Mouse (Mus musculus) embryo, embryonic 10.5 days (tissue): Measurements from ENCODE around the gene Rem2.

Experiments used
- DNase-seq: peaks from one replicate; pipeline ENCODE4 v3.0.0-alpha.2; 2015; ENCODE audit warnings: low spot score

Gene Rem2

DNA sequence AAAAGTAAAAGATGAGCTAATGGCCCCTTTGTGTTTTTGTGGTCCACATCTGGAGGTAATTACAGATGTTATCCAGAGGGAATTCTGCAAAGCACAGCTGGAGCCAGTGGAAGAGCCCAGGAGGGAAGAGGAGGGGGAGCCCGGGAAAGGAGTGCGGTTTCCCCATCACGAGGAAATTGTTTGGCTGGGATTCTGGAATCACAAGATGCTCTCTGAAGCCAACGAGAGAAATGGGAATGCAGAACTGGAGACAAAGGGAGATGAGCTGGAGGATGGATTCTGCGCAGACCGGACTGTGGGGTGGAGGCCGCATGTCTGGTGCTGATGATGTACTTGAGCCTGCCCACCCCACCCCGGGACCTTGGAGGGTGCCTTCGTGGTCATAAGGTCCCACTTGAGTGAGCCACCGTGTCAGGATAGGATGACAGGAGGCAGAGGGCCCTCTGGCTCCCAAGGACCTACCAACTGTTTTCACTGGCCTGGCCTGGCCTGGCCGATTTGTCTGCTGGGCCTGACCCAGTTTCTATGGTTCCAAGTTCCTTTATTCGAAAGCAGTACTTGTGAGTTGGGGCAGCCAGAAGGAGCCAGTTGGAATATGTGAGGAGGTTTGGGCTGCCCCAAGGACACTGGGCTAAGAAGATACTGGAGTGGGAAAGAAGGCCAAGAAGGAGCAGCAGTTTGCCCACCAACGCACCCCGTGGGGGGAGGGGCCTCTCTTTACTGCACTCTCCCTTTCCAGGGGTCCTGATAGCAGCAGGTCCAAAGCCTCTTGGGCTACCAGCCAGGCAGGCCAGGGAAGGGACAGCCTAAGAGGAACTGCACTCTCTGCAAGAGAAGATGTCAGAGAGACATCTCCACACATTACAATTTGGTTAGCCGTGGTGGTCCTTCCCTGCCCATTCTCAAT is 31.9 kb upstream of the Rem2 start:
- DNase-seq = no peak

DNA sequence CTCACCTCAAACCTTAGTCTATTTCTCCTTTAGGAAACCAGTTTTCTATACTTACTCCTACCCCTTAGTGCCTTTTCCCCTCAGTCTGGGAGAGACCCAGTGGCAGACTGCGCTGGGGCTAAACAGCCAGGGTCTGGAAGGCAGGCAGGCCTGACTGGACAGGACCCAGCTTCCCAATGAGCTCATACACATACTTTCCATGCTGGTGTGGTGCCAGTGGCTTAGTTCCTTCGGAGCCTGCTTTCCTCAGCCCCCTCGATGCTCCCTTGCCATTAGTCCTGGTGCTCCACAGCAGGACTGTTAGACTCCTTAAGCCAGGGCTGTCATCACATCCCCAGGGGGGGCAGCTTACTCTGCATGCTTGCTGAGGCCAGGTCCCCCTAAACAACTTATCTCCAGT is 30.4 kb upstream of the Rem2 start:
- no peak for DNase-seq

DNA sequence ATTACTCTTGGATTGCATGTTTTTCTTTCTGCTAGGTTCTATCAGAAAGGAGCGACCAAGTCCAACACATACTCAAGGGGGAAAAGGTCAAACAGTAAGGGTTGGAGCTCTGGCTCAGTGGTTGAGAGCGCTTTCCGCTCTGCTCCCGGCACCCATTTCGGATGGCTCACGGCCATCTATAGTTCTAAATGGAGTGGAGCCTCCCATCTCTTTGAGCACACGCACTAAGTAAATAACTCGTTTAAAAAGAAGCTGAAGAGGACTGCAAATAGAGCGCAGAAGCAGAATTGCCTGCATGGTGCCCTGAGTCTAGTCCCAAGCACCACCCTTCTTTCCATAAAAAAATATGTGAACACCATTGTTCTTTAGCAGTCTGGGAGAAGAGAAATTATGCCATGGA is 22.3 kb upstream of the Rem2 start:
- no peak for DNase-seq

DNA sequence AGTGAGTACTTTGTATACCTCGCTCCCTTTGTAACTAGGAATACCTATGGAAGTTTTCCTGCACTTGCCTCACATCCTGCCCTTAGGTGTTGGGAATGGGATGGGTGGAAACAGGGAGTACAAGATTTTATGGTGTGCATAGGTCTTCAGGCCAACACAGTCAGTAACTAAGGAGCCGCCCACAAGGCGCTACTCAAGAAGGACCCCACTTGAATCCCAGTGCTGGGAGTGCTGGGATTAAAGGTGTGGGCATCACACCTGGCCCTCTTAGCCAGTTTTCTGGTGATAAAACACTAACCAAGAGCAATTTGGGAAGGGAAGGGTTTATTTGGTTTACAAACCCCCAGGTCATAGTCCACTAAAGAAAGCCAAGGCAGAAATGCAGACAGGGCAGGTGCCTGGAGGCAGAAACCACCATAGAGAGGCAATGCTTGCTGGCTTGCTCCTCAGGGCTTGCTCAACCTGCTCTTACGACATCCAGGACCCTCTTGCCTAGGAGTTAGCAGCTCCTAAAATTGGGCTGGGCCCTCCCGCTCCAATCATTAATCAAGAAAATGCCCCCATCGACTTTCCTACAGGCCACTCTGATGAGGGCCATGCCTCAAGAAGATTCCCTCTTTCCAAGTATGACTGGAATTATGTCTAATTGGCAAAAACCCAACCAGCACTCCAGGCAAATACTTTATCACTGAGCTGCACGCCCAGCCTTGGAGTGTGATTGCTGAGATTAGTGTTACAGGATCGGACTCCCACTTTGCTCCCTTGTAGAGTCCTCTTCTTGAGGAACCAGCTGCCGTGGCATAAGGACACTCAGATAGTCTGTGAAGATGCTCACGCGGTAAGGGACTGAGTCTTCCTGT is 21.0 kb upstream of the Rem2 start:
- DNase-seq = no peak

DNA sequence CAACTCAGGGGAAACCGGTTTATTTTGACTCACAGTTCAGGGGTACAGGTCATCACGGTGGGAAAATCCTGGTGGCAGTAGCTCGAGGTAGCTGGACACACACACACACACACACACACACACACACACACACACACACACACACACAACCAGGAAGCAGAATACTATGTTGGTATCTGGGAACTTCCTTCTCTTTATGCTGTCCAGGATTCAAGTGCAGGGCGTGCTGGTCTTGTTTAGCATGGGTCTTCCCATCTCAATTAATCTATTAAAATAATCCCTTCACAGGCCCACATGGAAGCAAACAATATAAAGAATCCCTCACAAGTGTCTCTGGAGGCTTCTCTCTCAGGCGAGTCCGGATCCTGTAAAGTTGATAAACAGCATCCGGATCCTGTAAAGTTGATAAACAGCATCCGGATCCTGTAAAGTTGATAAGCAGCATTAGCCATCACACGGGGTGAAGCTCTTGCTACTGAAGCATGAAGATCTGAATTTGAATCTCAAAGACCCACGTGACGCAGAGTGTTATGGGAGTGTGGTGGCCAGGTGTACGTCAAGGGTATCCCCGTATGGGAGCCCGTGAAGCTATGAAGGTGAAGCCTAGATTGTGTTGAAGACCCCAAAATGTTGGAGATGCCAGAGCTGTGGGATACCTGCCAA is 17.9 kb upstream of the Rem2 start:
- no peak for DNase-seq

DNA sequence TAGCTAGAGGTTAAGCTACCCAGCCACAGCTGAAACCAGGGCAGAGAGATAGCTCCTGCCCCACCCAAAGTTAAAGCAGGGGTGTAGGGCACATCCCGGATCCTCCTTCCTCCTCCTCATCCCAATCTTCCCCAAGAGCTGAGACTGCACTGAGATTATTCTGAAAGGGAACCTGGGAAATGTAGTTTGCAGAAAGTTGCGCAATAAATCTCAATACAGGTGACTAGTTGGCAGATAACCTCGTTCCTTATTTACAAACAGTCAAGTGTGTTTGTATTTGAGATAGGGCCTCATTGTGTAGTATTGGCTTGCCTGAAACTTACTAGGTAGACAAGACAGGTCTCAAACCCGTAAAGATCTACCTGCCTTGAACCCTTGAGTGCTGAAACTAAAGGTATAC is 13.8 kb upstream of the Rem2 start:
- no peak for DNase-seq

DNA sequence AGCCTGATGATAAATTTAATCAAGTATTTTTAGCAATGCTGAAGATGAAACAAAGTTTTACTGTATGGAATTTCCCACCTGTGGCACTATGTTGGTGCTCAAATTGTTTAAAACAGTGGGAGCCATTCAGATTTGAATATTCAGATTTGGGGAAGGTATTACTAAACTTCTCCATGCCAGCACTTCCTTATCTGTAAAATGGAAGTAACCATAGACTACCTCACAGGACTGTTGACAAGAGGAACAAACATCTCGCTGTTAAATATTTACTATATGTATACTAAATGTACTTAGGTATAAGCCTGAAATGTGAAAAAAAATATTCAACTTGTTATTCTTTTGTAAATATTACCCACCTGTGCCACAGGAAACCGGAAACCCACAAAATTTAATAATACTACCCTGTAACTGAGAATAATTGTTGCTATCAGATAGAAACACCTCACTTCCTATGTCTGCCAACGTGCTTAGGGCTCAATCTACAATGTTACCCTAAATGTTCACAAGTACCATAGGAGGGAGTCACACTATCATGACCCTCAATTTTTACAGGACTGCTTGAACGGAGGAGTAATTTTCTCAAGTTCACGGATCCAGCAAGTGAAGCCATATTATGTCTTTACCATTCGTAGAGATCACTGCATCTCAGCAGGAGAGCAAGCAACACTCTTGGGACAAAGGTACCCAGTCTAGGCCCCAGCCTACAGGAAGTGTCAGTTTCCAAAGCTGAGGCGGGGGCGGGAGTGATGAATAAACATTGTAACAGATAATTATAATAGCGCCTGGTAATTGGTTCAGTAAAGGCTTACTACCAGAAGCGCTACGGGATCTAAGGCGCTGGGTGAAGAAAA is 12.6 kb upstream of the Rem2 start:
- DNase-seq = no peak

DNA sequence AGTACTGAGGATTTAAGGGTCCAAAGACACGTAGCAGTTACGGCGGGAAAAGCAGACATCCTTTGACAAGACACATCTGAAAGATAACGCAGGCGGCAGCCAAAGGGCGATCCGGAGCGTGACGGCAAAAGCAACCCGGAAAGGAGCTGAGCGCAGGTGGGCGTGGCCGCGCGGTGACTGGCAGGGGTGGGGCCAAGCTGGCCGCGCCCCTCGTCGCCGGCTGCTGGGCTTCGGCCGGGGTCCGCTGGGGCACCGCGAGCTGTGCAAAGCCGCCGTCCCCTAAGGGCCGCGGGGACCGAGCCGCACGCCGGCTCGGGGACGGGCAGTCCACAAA is 12.0 kb upstream of the Rem2 start, which contains the start of gene Lrp10:
TSS of gene Lrp10 (plus strand) at position 179 of the 334 bp plus-strand sequence.
- DNase-seq = peak; percentile 91

DNA sequence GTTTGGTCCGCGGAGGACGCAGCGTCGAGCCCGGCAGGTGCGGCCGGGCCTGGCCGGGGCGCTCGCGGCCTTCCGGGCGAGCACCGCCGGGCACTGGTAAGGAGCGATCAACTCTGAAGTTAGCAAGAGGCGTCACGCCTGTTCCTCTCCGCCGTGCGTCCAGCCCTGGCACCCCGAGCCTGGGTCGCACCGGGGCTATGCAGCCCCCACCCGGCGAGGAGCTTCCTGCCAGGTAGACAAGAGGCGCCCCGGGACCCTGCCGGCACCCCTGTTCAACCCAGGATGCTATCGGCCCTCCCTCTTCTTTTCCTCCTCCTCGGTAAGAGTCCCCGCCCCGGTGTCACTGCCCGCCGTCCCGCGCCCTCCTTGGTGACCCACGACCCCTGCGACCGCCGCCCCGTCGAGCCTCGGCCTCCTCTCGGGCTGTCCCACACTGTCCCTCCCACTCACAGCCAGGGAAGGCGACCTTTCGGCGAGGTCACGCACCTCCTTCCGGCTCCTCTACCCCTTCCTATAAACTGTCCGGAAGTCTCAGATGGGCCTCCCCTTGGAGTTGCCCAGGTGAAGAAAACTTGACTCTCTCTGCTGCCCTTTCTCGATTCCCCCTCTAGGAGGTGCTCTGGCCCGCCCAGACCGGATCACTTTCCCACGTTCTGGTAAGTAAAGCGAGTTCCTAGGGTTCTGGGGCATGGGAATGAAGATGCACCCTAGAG is 11.5 kb upstream of the Rem2 start:
- peak; percentile 87 for DNase-seq

DNA sequence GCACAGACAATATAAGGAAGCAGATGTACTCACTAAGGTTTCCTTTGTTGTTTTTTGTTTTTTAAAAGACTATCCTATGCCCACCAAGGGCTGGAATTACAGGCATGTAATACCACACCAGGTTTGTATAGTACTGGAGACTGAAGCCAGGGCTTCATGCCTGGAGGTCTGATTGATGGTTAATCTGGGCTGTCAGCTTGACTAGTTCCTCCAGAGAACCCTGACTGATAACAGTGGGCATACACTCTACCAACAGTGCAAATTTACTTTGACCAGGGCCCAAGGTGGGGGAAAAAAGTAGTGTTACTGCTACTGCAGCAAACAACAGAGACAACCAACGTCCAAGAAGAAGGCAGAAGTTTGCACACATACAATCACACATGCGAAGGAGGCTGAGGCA is 4.4 kb upstream of the Rem2 start:
- no peak for DNase-seq

DNA sequence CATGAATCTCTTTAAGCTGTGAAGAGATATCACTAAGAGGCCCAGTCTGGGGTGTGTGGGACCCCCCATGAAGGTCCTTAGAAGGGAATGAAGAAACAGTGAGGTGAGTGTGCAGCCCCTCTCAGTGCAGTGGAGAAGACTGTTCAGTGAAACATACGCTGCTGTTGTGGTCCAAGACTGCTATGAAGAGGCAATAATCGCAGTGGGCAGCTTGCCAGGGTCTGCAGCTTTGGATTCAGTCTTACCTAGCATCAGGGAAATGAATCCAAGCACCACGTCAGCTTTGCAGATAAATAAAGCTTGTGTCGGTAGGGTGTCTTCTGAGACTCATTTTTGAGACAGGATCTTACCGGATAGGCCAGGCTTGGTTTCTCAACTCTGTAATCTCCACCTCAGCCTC is 3.2 kb upstream of the Rem2 start:
- no peak for DNase-seq

DNA sequence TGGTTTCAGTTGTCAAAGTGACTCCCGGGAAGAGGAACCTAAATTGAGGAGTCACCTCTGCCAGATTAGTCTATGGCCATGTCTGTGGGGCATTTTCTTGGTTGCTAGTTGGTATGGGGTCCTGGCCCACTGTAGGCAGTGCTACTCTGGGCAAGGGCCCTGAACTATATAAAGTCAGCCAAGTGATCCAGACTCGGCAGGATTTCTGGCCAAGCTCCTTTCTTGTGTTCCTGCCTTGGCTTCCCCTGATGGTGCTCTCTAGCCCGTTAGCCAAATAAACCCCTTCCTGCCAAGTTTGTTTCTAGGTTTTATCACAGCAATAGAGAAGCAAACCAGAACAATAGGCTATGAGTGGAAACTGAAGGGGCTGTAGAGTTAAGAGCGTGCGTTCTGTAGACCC is 1.2 kb upstream of the Rem2 start:
- no peak for DNase-seq

DNA sequence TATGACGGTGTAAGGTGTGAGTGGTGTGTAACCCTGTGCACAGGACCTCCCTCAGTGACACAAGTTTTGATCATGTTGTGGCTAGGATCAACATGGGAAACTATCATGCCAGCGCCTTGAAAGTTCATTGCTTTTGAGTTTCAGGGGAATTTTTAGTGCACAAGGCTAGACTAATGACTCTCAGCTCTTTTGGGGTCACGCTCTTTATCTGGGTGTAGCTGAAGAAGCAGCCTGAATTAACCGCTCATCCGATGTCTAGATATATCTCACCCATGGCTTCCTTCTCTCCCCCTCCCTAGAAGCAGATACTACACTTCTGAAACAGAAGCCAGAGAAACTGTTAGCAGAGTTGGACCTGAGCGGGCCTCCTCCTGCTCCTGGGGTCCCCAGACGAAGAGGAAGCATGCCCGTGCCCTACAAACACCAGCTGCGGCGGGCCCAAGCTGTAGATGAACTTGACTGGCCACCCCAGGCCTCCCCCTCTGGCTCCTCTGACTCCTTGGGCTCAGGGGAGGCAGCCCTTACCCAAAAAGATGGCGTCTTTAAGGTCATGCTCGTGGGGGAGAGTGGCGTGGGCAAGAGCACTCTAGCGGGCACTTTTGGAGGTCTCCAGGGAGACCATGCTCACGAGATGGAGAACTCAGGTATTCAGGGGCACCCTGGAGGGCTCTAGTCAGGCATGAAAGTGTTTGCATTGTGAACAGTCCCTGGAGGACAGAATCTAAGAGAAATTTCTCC is 1.4 kb downstream of the Rem2 start:
- no peak for DNase-seq

DNA sequence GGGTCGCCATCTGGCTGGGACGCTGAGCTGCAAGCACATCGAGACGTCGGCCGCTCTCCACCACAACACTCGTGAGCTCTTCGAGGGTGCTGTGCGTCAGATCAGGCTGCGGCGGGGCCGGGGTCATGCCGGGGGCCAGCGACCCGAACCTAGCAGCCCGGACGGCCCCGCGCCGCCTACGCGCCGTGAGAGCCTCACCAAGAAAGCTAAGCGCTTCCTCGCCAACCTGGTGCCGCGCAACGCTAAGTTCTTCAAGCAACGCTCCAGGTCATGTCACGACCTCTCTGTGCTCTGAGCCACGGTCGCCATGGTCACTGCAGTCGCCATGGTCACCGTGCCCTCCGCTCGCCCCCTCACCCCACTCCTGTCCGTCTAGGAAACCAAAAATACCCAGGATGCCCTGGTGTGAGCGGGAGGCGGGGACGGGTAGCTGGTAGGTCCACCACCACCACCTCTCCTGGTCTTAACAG is 3.6 kb downstream of the Rem2 start:
- DNase-seq = peak; percentile 82

DNA sequence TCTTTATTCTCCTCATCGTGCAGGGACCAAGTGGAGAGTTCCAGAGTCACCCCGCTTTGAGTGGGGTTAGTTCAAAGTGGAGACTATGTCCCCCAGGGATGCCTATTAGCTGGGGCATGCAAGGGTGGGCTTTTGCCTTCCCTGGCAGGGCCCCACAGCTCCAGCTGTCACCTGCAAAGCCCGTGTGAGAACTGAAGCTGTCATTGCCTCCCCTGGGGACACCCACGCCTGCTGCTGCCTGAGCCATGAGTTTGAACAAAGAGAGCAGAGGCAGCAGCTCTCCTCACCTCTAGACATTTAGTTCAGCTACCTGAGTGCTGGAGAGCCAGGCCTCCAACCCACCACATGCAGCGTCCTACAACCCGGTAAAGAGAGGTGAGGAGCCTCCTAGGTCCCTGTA is 4.8 kb downstream of the Rem2 start:
- no peak for DNase-seq

DNA sequence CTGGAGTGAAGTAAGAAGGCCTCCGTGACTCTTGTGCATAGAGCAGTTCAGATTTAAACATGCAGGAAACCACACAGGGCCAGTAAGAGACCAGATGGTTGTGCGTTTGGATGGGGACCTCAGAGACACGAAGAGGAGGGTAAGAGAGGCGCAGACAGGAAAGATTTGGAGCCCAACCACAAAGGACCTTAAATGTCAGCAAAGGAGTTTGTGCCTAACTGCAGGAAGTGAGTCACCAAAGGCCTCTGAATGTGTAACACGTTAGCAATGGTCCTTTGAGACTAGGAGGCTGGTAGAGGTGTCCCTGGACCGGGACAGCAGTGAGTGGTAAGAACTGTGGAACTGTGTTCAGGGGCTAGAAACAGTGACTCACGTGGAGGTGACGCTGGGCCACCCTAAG is 5.5 kb downstream of the Rem2 start:
- DNase-seq = no peak

DNA sequence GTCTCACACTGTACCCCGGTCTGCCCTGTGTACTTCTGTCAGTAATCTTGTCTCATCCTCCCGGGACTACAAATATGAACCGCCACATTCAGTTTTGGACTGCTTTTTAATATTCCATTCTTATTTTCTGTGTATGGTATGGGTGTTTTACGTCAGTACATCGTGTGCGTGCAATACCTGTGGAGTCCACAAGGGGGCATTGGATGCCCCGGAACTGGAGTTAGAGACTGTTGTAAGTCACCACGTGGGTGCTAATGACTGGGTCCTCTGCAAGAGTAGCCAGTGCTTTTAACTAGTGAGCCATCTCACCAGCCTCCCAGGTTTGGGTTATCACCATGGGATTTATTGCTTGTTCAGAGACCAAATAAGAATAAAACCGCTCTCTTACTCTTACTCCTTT is 6.6 kb downstream of the Rem2 start:
- DNase-seq = peak; percentile 75

DNA sequence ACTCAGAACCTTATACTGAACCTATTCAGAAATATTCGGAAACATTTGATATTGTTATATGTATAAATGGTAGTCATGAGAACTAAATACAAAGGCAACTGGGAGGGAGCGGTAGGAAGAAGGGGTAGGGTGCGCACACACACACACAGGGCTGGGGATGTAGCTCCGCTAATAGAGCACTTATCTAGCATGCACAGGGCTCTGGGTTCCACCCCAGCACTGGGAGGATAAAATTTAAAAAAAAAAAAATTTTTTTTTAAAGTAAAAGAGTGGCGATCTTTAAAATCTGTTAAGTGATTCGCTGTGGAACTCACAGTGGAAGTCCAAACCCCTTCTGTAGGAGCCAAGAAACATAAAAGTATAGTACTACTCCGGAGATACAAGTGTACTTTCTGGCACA is 10.0 kb downstream of the Rem2 start:
- DNase-seq = no peak

DNA sequence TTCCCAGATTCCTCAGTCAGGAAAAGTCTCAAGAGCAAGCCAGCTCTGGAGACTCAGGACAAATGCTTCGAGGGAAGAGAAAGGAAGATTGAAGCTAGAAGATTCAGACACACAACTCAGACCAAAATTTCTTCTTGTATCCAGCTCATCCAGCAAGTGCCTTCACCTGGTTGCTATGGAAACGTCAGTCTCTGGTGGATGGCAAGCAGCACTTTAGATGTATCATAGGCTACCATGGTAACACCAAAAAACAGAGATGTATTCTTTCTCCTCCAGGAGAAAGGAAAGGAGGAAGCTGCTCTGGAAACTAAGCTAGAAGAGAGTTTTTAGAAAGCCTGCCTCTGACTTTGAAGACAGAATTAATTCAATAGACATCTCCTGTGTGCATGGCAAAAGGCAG is 11.8 kb downstream of the Rem2 start:
- DNase-seq = no peak

DNA sequence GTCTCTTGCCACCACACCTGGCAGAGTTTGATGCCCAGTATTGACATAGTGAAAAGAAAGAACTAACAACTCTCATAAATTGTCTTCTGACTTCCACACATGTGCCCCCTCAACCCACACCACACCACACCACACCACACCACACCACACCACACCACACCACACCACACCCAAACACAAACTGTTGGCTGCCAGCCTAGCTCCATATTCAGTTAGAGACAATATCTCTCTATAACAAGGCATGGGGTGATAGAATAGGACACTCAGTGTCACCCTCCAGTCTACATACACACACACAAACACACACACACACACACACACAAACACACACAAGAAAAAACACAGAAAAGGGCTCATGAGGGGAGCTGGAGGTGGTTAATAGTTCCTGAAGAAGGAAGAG is 12.4 kb downstream of the Rem2 start:
- no peak for DNase-seq
